Mouse (Mus musculus) midbrain, embryonic 12.5 days (tissue): ENCODE results near the gene Lifr. TPM values are rescaled to one million over a fixed set of nuclear protein-coding genes. Genes with fewer than 3 reads are reported as not detected.

Experiments
- ATAC-seq: fragments of 200-750 bp; cut with Nextera tagmentation; 2 replicates; pipeline ENCODE4 v1.8.0; 2017; ENCODE audit warnings: low read depth, moderate TSS enrichment, moderate library complexity; ENCODE audit not compliant: low FRiP score
- H3K27ac ChIP-seq: fragments of 300-500 bp; sonication (generic); replicated peaks from 2 replicates; pipeline ENCODE4 v1.5.1; 2016; ENCODE audit warnings: mild to moderate bottlenecking
- H3K27me3 ChIP-seq: fragments of 300-500 bp; sonication (generic); 2 replicates; pipeline ENCODE4 v1.6.1; 2016; ENCODE audit warnings: mild to moderate bottlenecking
- H3K36me3 ChIP-seq: fragments of 300-500 bp; sonication (generic); 2 replicates; pipeline ENCODE4 v1.6.1; 2016
- H3K4me1 ChIP-seq: fragments of 300-500 bp; sonication (generic); 2 replicates; pipeline ENCODE4 v1.6.1; 2016
- H3K4me2 ChIP-seq: fragments of 300-500 bp; sonication (generic); replicated peaks from 2 replicates; pipeline ENCODE4 v1.6.1; 2016; ENCODE audit warnings: mild to moderate bottlenecking, moderate library complexity
- H3K4me3 ChIP-seq: fragments of 300-500 bp; sonication (generic); 2 replicates; pipeline ENCODE4 v1.5.1; 2016; ENCODE audit warnings: mild to moderate bottlenecking
- H3K9ac ChIP-seq: fragments of 300-500 bp; sonication (generic); replicated peaks from 2 replicates; pipeline ENCODE4 v1.6.1; 2016; ENCODE audit warnings: mild to moderate bottlenecking, moderate library complexity
- H3K9me3 ChIP-seq: fragments of 300-500 bp; sonication (generic); 2 replicates; pipeline ENCODE4 v1.6.1; 2016; ENCODE audit warnings: mild to moderate bottlenecking
- WGBS: fragments of 180-500 bp; shearing (Covaris S2); methylation state at CpG from one replicate; pipeline ENCODE4 v1.1.7; 2016; 5-methylcytosine and 5-hydroxymethylcytosine counted together
- polyA plus RNA-seq: library from polyadenylated mRNA; unstranded; fragments of >200 nt; fragmentation: Nextera tagmentation; extraction: Ambion mirVana; gene quantifications from 2 replicates; pipeline ENCODE4 v1.2.1, GENCODE M21; 2016

Lifr gene
- polyA plus RNA-seq, 1 experiment from 2014 or later = 9.2 TPM

- no peak for ATAC-seq
- H3K4me3 ChIP-seq = no peak overlapping the region
- H3K27me3 ChIP-seq = peaks cover 3% of the 10 kb centered on the region; the same call in 1 of the 2 replicates
- no peaks in the 10 kb centered on the region for H3K36me3 ChIP-seq
- no peak overlapping the region for H3K27ac ChIP-seq
- H3K9ac ChIP-seq = 0 out of 2 replicates have a peak overlapping the region, but pooled peaks have one; percentile 21
- WGBS = 49% methylated on average over 11 of the region's 11 CpGs
- H3K9me3 ChIP-seq = no peaks in the 10 kb centered on the region
- no peak overlapping the region for H3K4me2 ChIP-seq
- no peaks in the 10 kb centered on the region for H3K4me1 ChIP-seq
These were observed 132.4 kb downstream of the Lifr start for GRCm38 (mm10) chr15:7222809-7223208.

- 82% methylated on average over 12 of the region's 12 CpGs for WGBS
These were observed 133.8 kb downstream of the Lifr start for GRCm38 (mm10) chr15:7224151-7224775.

GRCm38 (mm10) chr15:7226225-7226624 is 135.8 kb downstream of the Lifr start:
- no peaks in the 10 kb centered on the region for H3K4me1 ChIP-seq
- H3K27ac ChIP-seq = no peak overlapping the region
- H3K27me3 ChIP-seq = no peaks in the 10 kb centered on the region
- 4% methylated on average over 5 of the region's 5 CpGs for WGBS
- H3K9ac ChIP-seq = no peak overlapping the region
- peak; percentile 87 for ATAC-seq
- no peaks in the 10 kb centered on the region for H3K36me3 ChIP-seq
- no peak overlapping the region for H3K4me2 ChIP-seq
- no peak overlapping the region for H3K4me3 ChIP-seq
- H3K9me3 ChIP-seq = no peaks in the 10 kb centered on the region

More at GRCm38 (mm10) chr15:7224151-7224775, 133.8 kb downstream of the Lifr start:
- H3K36me3 ChIP-seq = no peaks in the 10 kb centered on the region
- no peak overlapping the region for H3K27ac ChIP-seq
- no peak overlapping the region for H3K4me3 ChIP-seq
- no peaks in the 10 kb centered on the region for H3K9me3 ChIP-seq
- H3K27me3 ChIP-seq = peaks cover 3% of the 10 kb centered on the region; the same call in 1 of the 2 replicates
- no peaks in the 10 kb centered on the region for H3K4me1 ChIP-seq
- no peak overlapping the region for H3K9ac ChIP-seq
- no peak overlapping the region for H3K4me2 ChIP-seq
- no peak for ATAC-seq

- 90% methylated on average over 13 of the region's 13 CpGs for WGBS
- Histone ChIP-seq H3K4me3 (no peak overlapping the region), H3K27ac (no peak overlapping the region), H3K27me3 (no peaks in the 10 kb centered on the region), H3K9ac (no peak overlapping the region), H3K36me3 (no peaks in the 10 kb centered on the region), H3K9me3 (no peaks in the 10 kb centered on the region), H3K4me2 (no peak overlapping the region), H3K4me1 (no peaks in the 10 kb centered on the region)
- no peak for ATAC-seq
These were observed 143.1 kb downstream of the Lifr start for GRCm38 (mm10) chr15:7233393-7234090.

GRCm38 (mm10) chr15:7239904-7240303 is 149.5 kb downstream of the Lifr start:
- no peaks in the 10 kb centered on the region for H3K9me3 ChIP-seq
- no peaks in the 10 kb centered on the region for H3K36me3 ChIP-seq
- no peak overlapping the region for H3K9ac ChIP-seq
- no peak overlapping the region for H3K4me2 ChIP-seq
- ATAC-seq = no peak
- no peak overlapping the region for H3K4me3 ChIP-seq
- WGBS = 81% methylated on average over 11 of the region's 11 CpGs
- H3K27ac ChIP-seq = no peak overlapping the region
- H3K4me1 ChIP-seq = no peaks in the 10 kb centered on the region
- no peaks in the 10 kb centered on the region for H3K27me3 ChIP-seq

GRCm38 (mm10) chr15:7240950-7241349 is 150.5 kb downstream of the Lifr start:
- Histone ChIP-seq H3K4me1 (no peaks in the 10 kb centered on the region), H3K4me2 (no peak overlapping the region), H3K4me3 (no peak overlapping the region), H3K27me3 (no peaks in the 10 kb centered on the region), H3K9me3 (no peaks in the 10 kb centered on the region), H3K27ac (no peak overlapping the region), H3K9ac (no peak overlapping the region), H3K36me3 (no peaks in the 10 kb centered on the region)
- ATAC-seq = no peak
- WGBS = 64% methylated on average over 3 of the region's 3 CpGs

GRCm38 (mm10) chr15:7242161-7242850 is 151.9 kb downstream of the Lifr start:
- H3K27ac ChIP-seq = no peak overlapping the region
- WGBS = 78% methylated on average over 15 of the region's 15 CpGs
- no peak for ATAC-seq

More at GRCm38 (mm10) chr15:7242161-7242850, 151.9 kb downstream of the Lifr start:
- H3K36me3 ChIP-seq = no peaks in the 10 kb centered on the region
- H3K9ac ChIP-seq = no peak overlapping the region
- no peak overlapping the region for H3K4me2 ChIP-seq
- no peaks in the 10 kb centered on the region for H3K4me1 ChIP-seq
- no peak overlapping the region for H3K4me3 ChIP-seq
- no peaks in the 10 kb centered on the region for H3K9me3 ChIP-seq
- H3K27me3 ChIP-seq = no peaks in the 10 kb centered on the region

Other genes starting within 250 kb of the Lifr start
- 0.70 and 0.80 TPM in 2 replicates for gene Osmr, start 215.6 kb upstream of the Lifr start, polyA plus RNA-seq